Mouse (Mus musculus) liver, embryonic 14.5 days (tissue): ENCODE measurements around the gene Adcy3. TPM values are rescaled to one million over a fixed set of nuclear protein-coding genes. Genes with fewer than 3 reads are reported as not detected.

ENCODE experiments used
- ATAC-seq: fragments of 200-750 bp; cut with Nextera tagmentation; 2 replicates; pipeline ENCODE4 v1.8.0; 2017; ENCODE audit warnings: moderate number of reproducible peaks, mild to moderate bottlenecking, moderate library complexity; ENCODE audit not compliant: insufficient read depth
- DNase-seq, 3 experiments: peaks; one replicate each; pipeline ENCODE4 v3.0.0-alpha.2; 2012 to 2013; ENCODE audit warnings: low read depth in 3 of 3, low spot score in 3 of 3
- H3K27ac ChIP-seq: fragments of 300-500 bp; sonication (generic); 2 replicates; pipeline ENCODE4 v1.5.1; 2014; ENCODE audit warnings: moderate library complexity, mild to moderate bottlenecking, control low read depth, inconsistent platforms
- H3K27me3 ChIP-seq: fragments of 300-500 bp; sonication (generic); 2 replicates; pipeline ENCODE4 v1.6.1; 2014; ENCODE audit warnings: mild to moderate bottlenecking, low read length, moderate library complexity; ENCODE audit not compliant: control insufficient read depth, insufficient read depth
- H3K36me3 ChIP-seq: fragments of 300-500 bp; sonication (generic); replicated peaks from 2 replicates; pipeline ENCODE4 v1.6.1; 2014; ENCODE audit warnings: low read depth; ENCODE audit not compliant: control insufficient read depth, insufficient read depth
- H3K4me1 ChIP-seq, 2 experiments: fragments of 200-500 bp in 1 of 2; fragments of 300-500 bp in 1 of 2; sonication (generic) in 1 of 2; replicated peaks; 2 replicates each; pipeline ENCODE4 v1.6.1; 2012 to 2014; ENCODE audit warnings: antibody characterized with exemption in 1 of 2, inconsistent platforms in 1 of 2, low read length in 1 of 2; ENCODE audit not compliant: control insufficient read depth in 2 of 2, insufficient read depth in 2 of 2
- H3K4me2 ChIP-seq: fragments of 300-500 bp; sonication (generic); 2 replicates; pipeline ENCODE4 v1.6.1; 2014; ENCODE audit warnings: low read depth, mild to moderate bottlenecking, control low read depth, moderate library complexity
- H3K4me3 ChIP-seq, 2 experiments: fragments of 200-500 bp in 1 of 2; fragments of 300-500 bp in 1 of 2; sonication (generic) in 1 of 2; 2 replicates each; pipeline ENCODE4 v1.5.1; 2012 to 2014; ENCODE audit warnings: low read depth in 2 of 2, low read length in 2 of 2, mild to moderate bottlenecking in 2 of 2, control low read depth in 1 of 2, inconsistent platforms in 1 of 2, moderate library complexity in 1 of 2; ENCODE audit not compliant: insufficient read depth in 1 of 2
- H3K9ac ChIP-seq: fragments of 300-500 bp; sonication (generic); replicated peaks from 2 replicates; pipeline ENCODE4 v1.6.1; 2014; ENCODE audit warnings: mild to moderate bottlenecking, control low read depth, moderate library complexity
- H3K9me3 ChIP-seq: fragments of 300-500 bp; sonication (generic); 2 replicates; pipeline ENCODE4 v1.6.1; 2016; ENCODE audit warnings: low read length, mixed read lengths; ENCODE audit not compliant: control insufficient read depth
- CTCF ChIP-seq: IDR thresholded peaks from 2 replicates; pipeline ENCODE4 v1.5.1; 2016; ENCODE audit warnings: antibody characterized with exemption, low read depth, control low read depth
- EP300 ChIP-seq: IDR thresholded peaks from 2 replicates; pipeline ENCODE4 v1.6.1; 2016; ENCODE audit warnings: antibody characterized with exemption, low read depth
- WGBS: fragments of 180-500 bp; shearing (Covaris S2); extraction: QIAGEN DNeasy Blood & Tissue Kit; methylation state at CpG from one replicate; pipeline ENCODE4 v1.1.7; 2014; ENCODE audit not compliant: insufficient replicate concordance; 5-methylcytosine and 5-hydroxymethylcytosine counted together
- polyA plus RNA-seq, 2 experiments: library from polyadenylated mRNA; depleted of rRNA in 1 of 2; stranded (reverse) in 1 of 2; unstranded in 1 of 2; fragments of >200 nt; fragmentation: Nextera tagmentation in 1 of 2; extraction: Ambion mirVana in 1 of 2; gene quantifications; 2 replicates each; pipeline versions ENCODE4 v1.2.1 to v1.2.3; 2012 to 2014

Adcy3 gene
- polyA plus RNA-seq, 2 experiments = 0.18 to 0.42 TPM

- no peaks in the 10 kb centered on the region for H3K9me3 ChIP-seq
- no peaks in the 10 kb centered on the region for H3K36me3 ChIP-seq
- ATAC-seq = no peak
- no peak for DNase-seq
- no peaks in the 10 kb centered on the region for H3K27me3 ChIP-seq
- H3K4me2 ChIP-seq = no peak overlapping the region
- TF ChIP-seq EP300 (no peak), CTCF (no peak)
- no peak overlapping the region for H3K4me3 ChIP-seq
- no peaks in the 10 kb centered on the region for H3K4me1 ChIP-seq
- no peak overlapping the region for H3K27ac ChIP-seq
- no peak overlapping the region for H3K9ac ChIP-seq
- WGBS = 37% methylated on average over 2 of the region's 2 CpGs
These were observed 30.0 kb downstream of the Adcy3 start for GRCm38 (mm10) chr12:4162886-4163285.

- H3K9ac ChIP-seq = no peak overlapping the region
- ATAC-seq = no peak
- H3K27me3 ChIP-seq = no peaks in the 10 kb centered on the region
- WGBS = 33% methylated on average over 3 of the region's 3 CpGs
- H3K27ac ChIP-seq = no peak overlapping the region
- no peaks in the 10 kb centered on the region for H3K4me1 ChIP-seq
- no peak for DNase-seq
- no peaks in the 10 kb centered on the region for H3K9me3 ChIP-seq
- no peaks in the 10 kb centered on the region for H3K36me3 ChIP-seq
- no peak overlapping the region for H3K4me3 ChIP-seq
- no peak overlapping the region for H3K4me2 ChIP-seq
- TF ChIP-seq EP300 (no peak), CTCF (no peak)
These were observed 34.1 kb downstream of the Adcy3 start for GRCm38 (mm10) chr12:4166970-4167369.

GRCm38 (mm10) chr12:4169058-4169457, 36.2 kb downstream of the Adcy3 start:
- DNase-seq (no peak), ATAC-seq (no peak)
- Histone ChIP-seq H3K4me3 (no peak overlapping the region), H3K9ac (no peak overlapping the region), H3K9me3 (no peaks in the 10 kb centered on the region), H3K4me1 (no peaks in the 10 kb centered on the region), H3K36me3 (no peaks in the 10 kb centered on the region), H3K27ac (no peak overlapping the region), H3K27me3 (no peaks in the 10 kb centered on the region), H3K4me2 (no peak overlapping the region)
- WGBS = 81% methylated on average over 1 of the region's 1 CpGs
- no peak for TF ChIP-seq CTCF
- TF ChIP-seq EP300 = no peak

GRCm38 (mm10) chr12:4169622-4170021, 36.7 kb downstream of the Adcy3 start:
- H3K27ac ChIP-seq = no peak overlapping the region
- TF ChIP-seq CTCF (no peak), EP300 (no peak)
- H3K4me1 ChIP-seq = no peaks in the 10 kb centered on the region
- H3K9me3 ChIP-seq = no peaks in the 10 kb centered on the region
- DNase-seq = no peak
- 63% methylated on average over 5 of the region's 5 CpGs for WGBS
- no peak overlapping the region for H3K4me2 ChIP-seq
- ATAC-seq = no peak
- no peak overlapping the region for H3K9ac ChIP-seq
- no peaks in the 10 kb centered on the region for H3K36me3 ChIP-seq
- no peak overlapping the region for H3K4me3 ChIP-seq
- H3K27me3 ChIP-seq = no peaks in the 10 kb centered on the region

- H3K27me3 ChIP-seq = no peaks in the 10 kb centered on the region
- no peaks in the 10 kb centered on the region for H3K36me3 ChIP-seq
- no peak overlapping the region for H3K9ac ChIP-seq
- H3K4me2 ChIP-seq = no peak overlapping the region
- H3K9me3 ChIP-seq = no peaks in the 10 kb centered on the region
- ATAC-seq (no peak), DNase-seq (no peak)
- H3K4me1 ChIP-seq = no peaks in the 10 kb centered on the region
- H3K4me3 ChIP-seq = no peak overlapping the region
- no peak overlapping the region for H3K27ac ChIP-seq
- WGBS = 75% methylated on average over 15 of the region's 15 CpGs
- no peak for TF ChIP-seq CTCF
These were observed 40.3 kb downstream of the Adcy3 start for GRCm38 (mm10) chr12:4173108-4173790.
